Comparison of ENCODE assay signal across 9 mouse cellular contexts in the genomic region with DNA sequence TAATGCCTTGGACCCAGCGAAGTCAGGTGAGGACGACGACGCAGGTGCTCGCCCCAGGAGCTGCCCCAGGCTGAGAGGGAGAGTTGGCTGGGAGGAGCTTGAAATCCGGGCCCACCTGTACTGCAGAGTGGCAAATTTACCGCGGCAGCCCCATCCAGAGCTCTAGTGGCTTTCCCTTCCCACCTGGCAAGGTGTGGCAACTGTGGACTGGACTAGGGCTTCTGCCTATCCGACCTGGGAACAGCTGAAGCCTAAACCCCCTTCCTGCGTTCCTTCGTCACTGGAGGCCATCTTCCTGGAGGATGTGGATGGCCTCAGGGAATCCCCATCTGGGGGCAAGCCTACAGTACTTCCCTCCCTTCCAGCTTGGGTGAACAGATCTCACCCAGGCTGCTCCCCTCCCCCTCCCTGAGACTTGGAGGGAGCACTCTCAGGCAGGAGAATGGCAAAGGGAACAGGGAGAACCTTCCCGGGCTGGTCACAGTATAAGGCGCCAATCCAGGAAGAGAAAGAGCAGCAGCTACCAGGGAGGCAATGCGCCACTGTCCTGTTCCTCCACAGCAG. TPM values are rescaled to one million over a fixed set of nuclear protein-coding genes. Genes with fewer than 3 reads are reported as not detected.
DNase-seq lines count a peak whose midpoint lies in the region; ATAC-seq and TF ChIP-seq lines count a peak whose summit lies in the region.
"Had no signal": no experiment of that assay in that cellular context is flagged by ENCODE, and none has a peak within 500 bp of the region (broad histone marks: within the 10 kb centered on the region; RNA-seq: fewer than 3 reads in every experiment).

No protein-coding gene starts in this region.

- H3K27ac ChIP-seq in hindbrain, embryonic 10.5 days = peak overlapping the region; percentile 36; the same call in 1 of the 2 replicates
- no peak overlapping the region for H3K27ac ChIP-seq in hindbrain, postnatal 0 days
- peak overlapping the region; percentile 44 for H3K27ac ChIP-seq in spleen, adult 2 months (ENCODE audit: insufficient read depth, low read length)
- H3K27ac ChIP-seq in intestine, embryonic 16.5 days (ENCODE audit: low read length) = 0 out of 2 replicates have a peak overlapping the region, but pooled peaks have one; percentile 2
- H3K27ac ChIP-seq: neural tube, embryonic 12.5 days had no signal

- no peaks in the 10 kb centered on the region for H3K27me3 ChIP-seq in hindbrain, embryonic 10.5 days (ENCODE audit: insufficient read depth, poor library complexity, severe bottlenecking)
- H3K27me3 ChIP-seq in hindbrain, postnatal 0 days (ENCODE audit: insufficient read depth, low read length) = no peaks in the 10 kb centered on the region
- H3K27me3 ChIP-seq in spleen, adult 2 months (ENCODE audit: control insufficient read depth, insufficient read depth, low read length) = no peaks in the 10 kb centered on the region
- H3K27me3 ChIP-seq in intestine, embryonic 16.5 days (replicated peaks; ENCODE audit: control insufficient read depth, insufficient read depth, low read length) = no peaks in the 10 kb centered on the region
- H3K27me3 ChIP-seq: neural tube, embryonic 12.5 days had no signal

- no peak overlapping the region for H3K4me2 ChIP-seq in hindbrain, postnatal 0 days (ENCODE audit: low read depth, low read length)
- H3K4me2 ChIP-seq in intestine, embryonic 16.5 days (ENCODE audit: low read depth, low read length) = no peak overlapping the region; the same call in 1 of the 2 replicates

- TF ChIP-seq POLR2A in spleen, adult 2 months (IDR thresholded peaks at IDR 0.05; ENCODE audit: low read depth, low read length) = no peak

- 63% methylated on average over 14 of the region's 14 CpGs for WGBS in hindbrain, embryonic 10.5 days
- WGBS in hindbrain, postnatal 0 days = 66% methylated on average over 14 of the region's 14 CpGs
- WGBS in spleen, adult 2 months = 71% methylated on average over 14 of the region's 14 CpGs
- 72% methylated on average over 14 of the region's 14 CpGs for WGBS in intestine, embryonic 16.5 days

- H3K9me3 ChIP-seq in hindbrain, embryonic 10.5 days = peaks cover 6% of the 10 kb centered on the region; the same call in 1 of the 2 replicates
- no peaks in the 10 kb centered on the region for H3K9me3 ChIP-seq in hindbrain, postnatal 0 days (ENCODE audit: low read length)
- H3K9me3 ChIP-seq in intestine, embryonic 16.5 days (ENCODE audit: control insufficient read depth, low read length) = no peaks in the 10 kb centered on the region

- H3K36me3 ChIP-seq in hindbrain, embryonic 10.5 days = peaks cover 39% of the 10 kb centered on the region
- no peaks in the 10 kb centered on the region for H3K36me3 ChIP-seq in hindbrain, postnatal 0 days (ENCODE audit: insufficient read depth, low read length)
- peaks cover 2% of the 10 kb centered on the region for H3K36me3 ChIP-seq in spleen, adult 2 months (ENCODE audit: control insufficient read depth, insufficient read depth, low read length)
- peaks cover 8% of the 10 kb centered on the region for H3K36me3 ChIP-seq in intestine, embryonic 16.5 days (ENCODE audit: control insufficient read depth, insufficient read depth, low read length)

- no peak for DNase-seq in hindbrain, embryonic 10.5 days (ENCODE audit: low spot score)
- DNase-seq in hindbrain, postnatal 0 days (ENCODE audit: low spot score) = no peak
- no peak for DNase-seq in spleen, adult 2 months (ENCODE audit: low read depth in 1 of 2, low spot score in 2 of 2)
- DNase-seq in spleen, postnatal 36 days (ENCODE audit: low spot score in 2 of 2) = no peak
- DNase-seq in adrenal gland, postnatal 14 days = no peak
- no peak for DNase-seq in ovary, postnatal 14 days (ENCODE audit: low spot score)

- peaks cover 63% of the 10 kb centered on the region for H3K4me1 ChIP-seq in hindbrain, embryonic 10.5 days (replicated peaks)
- peaks cover 45% of the 10 kb centered on the region for H3K4me1 ChIP-seq in hindbrain, postnatal 0 days (ENCODE audit: insufficient read depth, low read length)
- H3K4me1 ChIP-seq in spleen, adult 2 months (ENCODE audit: control insufficient read depth, insufficient read depth, insufficient read length) = peaks cover 58% of the 10 kb centered on the region
- H3K4me1 ChIP-seq in intestine, embryonic 16.5 days (ENCODE audit: control insufficient read depth, insufficient read depth, low read length) = peaks cover 66% of the 10 kb centered on the region

- H3K4me3 ChIP-seq in hindbrain, embryonic 10.5 days = 0 out of 2 replicates have a peak overlapping the region, but pooled peaks have one; percentile 9
- no peak overlapping the region for H3K4me3 ChIP-seq in hindbrain, postnatal 0 days (ENCODE audit: low read length)
- no peak overlapping the region for H3K4me3 ChIP-seq in spleen, adult 2 months (ENCODE audit: extremely low read depth, insufficient read depth, insufficient read length)
- no peak overlapping the region for H3K4me3 ChIP-seq in intestine, embryonic 16.5 days (ENCODE audit: low read length)
- H3K4me3 ChIP-seq: left cerebral cortex, adult 2 months; neural tube, embryonic 12.5 days had no signal

- no peak for TF ChIP-seq CTCF in hindbrain, postnatal 0 days (IDR thresholded peaks at IDR 0.05; ENCODE audit: low read depth)
- no peak for TF ChIP-seq CTCF in spleen, adult 2 months (IDR thresholded peaks at IDR 0.05; ENCODE audit: extremely low read depth, insufficient read depth, insufficient read length, insufficient replicate concordance)

- no peak overlapping the region for H3K9ac ChIP-seq in hindbrain, postnatal 0 days (replicated peaks; ENCODE audit: low read length)
- peak overlapping the region; percentile 36 for H3K9ac ChIP-seq in intestine, embryonic 16.5 days (ENCODE audit: low read depth, low read length)
- H3K9ac ChIP-seq: neural tube, embryonic 12.5 days had no signal

- ATAC-seq in hindbrain, postnatal 0 days = no peak
- ATAC-seq in intestine, embryonic 16.5 days = no peak

RNA-seq across cellular contexts. Expression of a gene that starts 29.7 kb away (rescaled TPM):
- polyA plus RNA-seq in hindbrain, embryonic 10.5 days (2016; fragmentation: Nextera tagmentation; extraction: Ambion mirVana) = 6.5 and 8.2 TPM in 2 replicates
- 9.3 and 11.5 TPM in 2 replicates for total RNA-seq in hindbrain, postnatal 0 days (2014; rRNA removed)
- polyA plus RNA-seq in hindbrain, postnatal 0 days (2015; fragmentation: Nextera tagmentation; extraction: Ambion mirVana) = 2.7 and 3.0 TPM in 2 replicates
- polyA plus RNA-seq in spleen, adult 2 months (2012; rRNA removed) = 30.6 and 36.4 TPM in 2 replicates
- 6.3 and 6.7 TPM in 2 replicates for polyA plus RNA-seq in intestine, embryonic 16.5 days (2015; fragmentation: Nextera tagmentation; extraction: Ambion mirVana)
- 18.7 and 25.7 TPM in 2 replicates for total RNA-seq in adrenal gland, postnatal 14 days (2021)

RNA-seq across cellular contexts. Expression of a gene that starts 40.7 kb away (rescaled TPM):
- polyA plus RNA-seq in hindbrain, embryonic 10.5 days (2016; fragmentation: Nextera tagmentation; extraction: Ambion mirVana) = 3.1 and 3.6 TPM in 2 replicates
- 2.5 and 3.8 TPM in 2 replicates for total RNA-seq in hindbrain, postnatal 0 days (2014; rRNA removed)
- polyA plus RNA-seq in hindbrain, postnatal 0 days (2015; fragmentation: Nextera tagmentation; extraction: Ambion mirVana) = 4.2 and 4.5 TPM in 2 replicates
- polyA plus RNA-seq in spleen, adult 2 months (2012; rRNA removed) = 0.21 and 0.40 TPM in 2 replicates
- 0.34 and 0.67 TPM in 2 replicates for polyA plus RNA-seq in intestine, embryonic 16.5 days (2015; fragmentation: Nextera tagmentation; extraction: Ambion mirVana)
- 0.30 and 0.44 TPM in 2 replicates for total RNA-seq in adrenal gland, postnatal 14 days (2021)
